Mouse (Mus musculus) embryonic facial prominence, embryonic 10.5 days (tissue): Measurements from ENCODE around the gene Trap1. TPM values are rescaled to one million over a fixed set of nuclear protein-coding genes. Genes with fewer than 3 reads are reported as not detected.
"Not testable (repeated sequence)": the region's sequence is repeated elsewhere in the genome, so short reads cannot be mapped to it uniquely, and the experiment has no call there.

Experiments used
- DNase-seq: peaks from one replicate; pipeline ENCODE4 v3.0.0-alpha.2; 2017; ENCODE audit warnings: low spot score
- H3K27ac ChIP-seq: fragments of 300-500 bp; sonication (generic); replicated peaks from 2 replicates; pipeline ENCODE4 v1.5.1; 2016; ENCODE audit warnings: mild to moderate bottlenecking
- H3K27me3 ChIP-seq: fragments of 300-500 bp; sonication (generic); replicated peaks from 2 replicates; pipeline ENCODE4 v1.6.1; 2016; ENCODE audit warnings: low read depth, mild to moderate bottlenecking; ENCODE audit not compliant: poor library complexity, severe bottlenecking
- H3K36me3 ChIP-seq: fragments of 300-500 bp; sonication (generic); replicated peaks from 2 replicates; pipeline ENCODE4 v1.6.1; 2016; ENCODE audit warnings: mild to moderate bottlenecking, moderate library complexity
- H3K4me1 ChIP-seq: fragments of 300-500 bp; sonication (generic); 2 replicates; pipeline ENCODE4 v1.6.1; 2016
- H3K4me3 ChIP-seq: fragments of 300-500 bp; sonication (generic); 2 replicates; pipeline ENCODE4 v1.5.1; 2016; ENCODE audit warnings: mild to moderate bottlenecking, moderate library complexity
- H3K9me3 ChIP-seq: fragments of 300-500 bp; sonication (generic); 2 replicates; pipeline ENCODE4 v1.6.1; 2016; ENCODE audit warnings: mild to moderate bottlenecking
- WGBS: fragments of 180-500 bp; shearing (Covaris S2); methylation state at CpG from one replicate; pipeline ENCODE4 v1.1.7; 2016; 5-methylcytosine and 5-hydroxymethylcytosine counted together
- polyA plus RNA-seq: library from polyadenylated mRNA; unstranded; fragments of >200 nt; fragmentation: Nextera tagmentation; extraction: Ambion mirVana; gene quantifications from 2 replicates; pipeline ENCODE4 v1.2.1, GENCODE M21; 2016

Trap1 gene
- polyA plus RNA-seq: 99.1 and 104 TPM in 2 replicates

GRCm38 (mm10) chr16:4077384-4078061, at the start of gene Trap1:
Gene Trap1, minus strand, starts transcription at chr16:4077827.
- Histone ChIP-seq H3K4me3 (peak within 1 kb of the TSS; percentile 87), H3K9me3 (no peaks in the 10 kb centered on the region), H3K36me3 (peaks cover 11% of the 10 kb centered on the region), H3K27ac (peak within 1 kb of the TSS; percentile 90), H3K27me3 (no peaks in the 10 kb centered on the region), H3K4me1 (peaks cover 15% of the 10 kb centered on the region)
- peak; percentile 93 for DNase-seq
- under 1% methylated on average over 58 of the region's 58 CpGs for WGBS

GRCm38 (mm10) chr16:4117072-4117471, 39.4 kb upstream of the Trap1 start:
- H3K36me3 ChIP-seq: peaks cover 100% of the 10 kb centered on the region
- 93% methylated on average over 4 of the region's 4 CpGs for WGBS

DNA sequence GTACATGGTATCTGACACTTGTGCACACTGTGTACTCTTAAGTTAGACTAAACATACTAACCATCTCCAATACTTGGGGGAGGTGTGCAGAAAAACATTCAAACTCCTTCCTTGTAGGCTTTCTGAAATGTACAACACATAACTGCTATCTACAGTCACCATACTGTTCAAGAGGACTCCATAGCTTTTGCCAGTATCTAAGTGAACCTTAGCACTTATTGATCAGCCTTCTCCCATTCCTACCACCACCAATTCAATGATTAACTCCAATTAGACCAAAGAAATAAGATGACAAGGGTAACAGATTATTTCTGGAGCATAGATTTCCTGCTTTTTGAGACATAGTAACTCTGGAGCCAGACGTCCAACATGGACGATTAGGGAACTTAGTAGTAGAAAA, 22.7 kb upstream of the Trap1 start:
- peaks cover 78% of the 10 kb centered on the region for H3K36me3 ChIP-seq
- no peaks in the 10 kb centered on the region for H3K4me1 ChIP-seq
- no peak for DNase-seq
- no peaks in the 10 kb centered on the region for H3K27me3 ChIP-seq
- no peaks in the 10 kb centered on the region for H3K9me3 ChIP-seq
- H3K4me3 ChIP-seq: no peak overlapping the region
- WGBS: 94% methylated on average over 2 of the region's 2 CpGs
- no peak overlapping the region for H3K27ac ChIP-seq

More at GRCm38 (mm10) chr16:4117072-4117471, 39.4 kb upstream of the Trap1 start:
- H3K27ac ChIP-seq: no peak overlapping the region
- no peak for DNase-seq
- H3K27me3 ChIP-seq: no peaks in the 10 kb centered on the region
- H3K4me1 ChIP-seq: no peaks in the 10 kb centered on the region
- H3K9me3 ChIP-seq: no peaks in the 10 kb centered on the region
- no peak overlapping the region for H3K4me3 ChIP-seq

DNA sequence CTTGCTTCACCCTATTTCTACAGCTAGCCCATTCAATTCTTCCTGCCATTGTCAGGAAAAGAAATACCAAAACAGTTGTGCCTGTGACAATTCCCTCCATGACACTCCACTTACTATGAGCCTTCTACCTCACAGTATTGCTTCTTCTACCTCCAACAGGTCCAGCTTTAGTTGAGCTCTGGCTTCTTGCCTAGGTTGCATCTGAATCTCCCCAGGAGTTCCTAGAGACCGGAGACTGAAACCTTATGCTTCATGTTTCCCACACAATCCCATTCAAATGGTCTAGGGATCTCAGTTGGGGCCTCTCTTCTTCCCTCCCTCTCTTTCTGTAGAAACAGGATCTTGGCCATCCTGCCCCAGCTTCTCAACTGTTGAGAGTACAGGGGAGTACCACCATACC, 19.9 kb upstream of the Trap1 start:
- Histone ChIP-seq H3K27ac (no peak overlapping the region), H3K4me3 (no peak overlapping the region), H3K27me3 (no peaks in the 10 kb centered on the region), H3K36me3 (peaks cover 89% of the 10 kb centered on the region), H3K9me3 (no peaks in the 10 kb centered on the region), H3K4me1 (no peaks in the 10 kb centered on the region)
- no peak for DNase-seq
- WGBS: 96% methylated on average over 1 of the region's 1 CpGs

DNA sequence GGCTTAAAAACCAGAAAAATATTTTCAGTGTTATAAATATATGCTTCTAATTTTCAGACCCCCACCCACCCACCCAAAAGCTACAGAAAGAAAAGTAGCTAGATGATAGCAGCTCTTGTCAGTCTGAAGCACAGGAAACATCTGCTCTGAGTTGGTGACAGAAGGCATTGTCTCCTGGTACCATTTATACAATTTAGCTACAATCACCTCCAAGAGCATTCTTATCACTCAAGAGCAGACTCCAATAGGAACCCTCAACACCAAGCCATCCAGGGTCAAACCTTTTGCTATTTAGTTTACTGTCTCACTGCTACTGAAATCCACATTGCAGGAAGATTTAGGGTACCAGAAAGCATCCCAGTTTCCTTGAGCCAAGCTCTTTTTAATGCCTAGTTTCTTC, 19.3 kb upstream of the Trap1 start:
- no peak overlapping the region for H3K4me3 ChIP-seq
- H3K4me1 ChIP-seq: no peaks in the 10 kb centered on the region
- no peak for DNase-seq
- H3K27ac ChIP-seq: no peak overlapping the region
- H3K9me3 ChIP-seq: no peaks in the 10 kb centered on the region
- peaks cover 95% of the 10 kb centered on the region for H3K36me3 ChIP-seq
- H3K27me3 ChIP-seq: no peaks in the 10 kb centered on the region

DNA sequence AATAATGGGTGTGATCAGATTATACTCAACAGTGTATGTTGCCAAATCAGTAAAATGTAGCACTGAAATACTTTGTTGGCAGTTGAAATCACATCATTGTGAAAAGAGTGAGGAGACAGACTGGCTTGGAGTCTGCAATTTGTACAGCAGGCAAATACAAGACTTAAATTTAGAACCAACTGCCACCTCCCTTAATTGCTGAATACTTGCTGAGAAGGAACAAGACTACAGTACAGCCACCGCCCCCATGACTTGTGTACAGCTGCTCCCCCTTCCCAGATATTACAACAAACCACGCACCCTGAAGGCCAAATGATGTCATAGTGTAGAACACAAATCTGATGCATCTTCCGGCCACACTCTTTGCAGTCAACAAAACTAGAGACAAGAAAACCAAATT, 18.5 kb upstream of the Trap1 start:
- WGBS: 95% methylated on average over 3 of the region's 3 CpGs
- no peaks in the 10 kb centered on the region for H3K27me3 ChIP-seq
- no peak overlapping the region for H3K27ac ChIP-seq
- peaks cover 96% of the 10 kb centered on the region for H3K36me3 ChIP-seq
- no peaks in the 10 kb centered on the region for H3K9me3 ChIP-seq
- H3K4me3 ChIP-seq: no peak overlapping the region
- no peaks in the 10 kb centered on the region for H3K4me1 ChIP-seq
- DNase-seq: no peak

DNA sequence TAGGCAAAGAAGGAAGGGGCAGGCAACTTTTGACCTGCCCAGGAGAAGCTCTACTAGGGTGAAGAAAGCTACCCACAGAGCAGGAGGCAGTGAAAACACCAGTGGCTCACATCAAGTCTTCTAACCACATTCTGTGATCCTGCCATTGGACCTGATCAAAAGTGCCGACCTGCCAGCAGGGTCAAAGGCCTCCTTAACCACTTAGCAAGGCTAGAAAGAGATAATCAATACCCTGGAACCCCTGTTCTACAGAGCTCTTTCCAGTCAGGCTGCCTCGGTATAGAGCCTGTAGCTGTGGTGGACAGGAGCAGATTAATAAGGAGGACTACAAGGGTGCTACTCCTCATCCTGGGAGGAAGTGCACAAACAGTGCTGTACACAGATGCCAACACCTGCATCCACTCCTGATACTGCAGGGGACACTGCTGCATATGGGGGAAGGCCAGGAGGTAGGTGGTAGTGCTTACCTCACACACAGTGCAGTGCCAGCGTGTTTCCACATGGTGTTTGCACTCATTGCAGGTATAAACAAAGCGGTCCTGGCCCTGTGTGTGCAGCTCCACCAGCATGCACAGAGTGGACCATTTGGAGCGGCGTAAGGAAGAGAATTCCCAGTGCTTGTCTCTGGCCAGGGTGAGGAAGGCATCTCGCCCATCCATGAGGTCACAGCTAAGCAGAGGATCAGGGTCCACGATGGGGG, 9.7 kb upstream of the Trap1 start:
- H3K4me3 ChIP-seq: no peak overlapping the region
- H3K4me1 ChIP-seq: no peaks in the 10 kb centered on the region
- 92% methylated on average over 8 of the region's 8 CpGs for WGBS
- no peaks in the 10 kb centered on the region for H3K9me3 ChIP-seq
- peaks cover 98% of the 10 kb centered on the region for H3K36me3 ChIP-seq
- H3K27ac ChIP-seq: no peak overlapping the region
- no peak for DNase-seq
- H3K27me3 ChIP-seq: no peaks in the 10 kb centered on the region

GRCm38 (mm10) chr16:4085851-4086387, 8.3 kb upstream of the Trap1 start:
- H3K4me3 ChIP-seq: no peak overlapping the region
- no peaks in the 10 kb centered on the region for H3K27me3 ChIP-seq
- peaks cover 93% of the 10 kb centered on the region for H3K36me3 ChIP-seq
- H3K4me1 ChIP-seq: no peaks in the 10 kb centered on the region
- DNase-seq: no peak
- H3K9me3 ChIP-seq: no peaks in the 10 kb centered on the region
- 95% methylated on average over 9 of the region's 9 CpGs for WGBS
- H3K27ac ChIP-seq: no peak overlapping the region

DNA sequence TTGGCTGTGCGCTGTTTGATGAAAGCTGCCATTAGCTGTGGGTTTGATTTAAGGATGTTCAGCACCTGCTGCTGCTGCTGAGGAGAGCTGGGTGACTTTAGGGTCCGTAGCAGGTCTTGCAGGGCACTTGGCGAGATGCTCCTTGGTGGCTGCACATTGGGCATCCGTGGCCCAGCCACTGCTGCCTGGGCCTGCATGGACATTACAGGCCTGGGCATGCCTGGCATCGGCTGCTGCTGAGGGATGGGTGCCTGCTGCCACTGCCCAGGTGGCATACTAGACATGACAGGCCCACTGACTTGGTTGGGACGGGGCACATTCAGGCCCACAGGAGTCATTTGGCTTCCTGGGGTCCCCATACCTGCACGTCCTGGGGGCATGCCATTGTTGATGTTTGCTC, 7.4 kb upstream of the Trap1 start:
- Histone ChIP-seq H3K36me3 (peaks cover 85% of the 10 kb centered on the region), H3K4me3 (no peak overlapping the region), H3K9me3 (no peaks in the 10 kb centered on the region), H3K27ac (no peak overlapping the region), H3K4me1 (no peaks in the 10 kb centered on the region), H3K27me3 (no peaks in the 10 kb centered on the region)
- no peak for DNase-seq
- 97% methylated on average over 7 of the region's 7 CpGs for WGBS

DNA sequence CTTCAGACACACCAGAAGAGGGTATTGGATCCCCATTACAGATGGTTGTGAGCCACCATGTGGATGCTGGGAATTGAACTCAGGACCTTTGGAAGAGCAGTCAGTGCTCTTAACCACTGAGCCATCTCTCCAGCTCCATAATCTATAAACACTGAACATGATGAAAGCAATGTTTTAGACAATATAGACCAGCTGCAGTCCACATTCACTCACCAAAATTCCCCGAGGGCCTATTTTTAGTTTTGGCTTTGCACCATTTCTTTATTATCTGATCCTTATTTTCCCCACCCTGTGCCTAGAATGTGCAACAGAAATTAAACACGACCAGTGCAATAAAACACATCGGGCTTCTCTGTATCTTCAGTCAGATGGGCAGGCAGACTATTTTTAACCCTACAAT, 2.8 kb upstream of the Trap1 start:
- DNase-seq, H3K27me3 ChIP-seq, H3K9me3 ChIP-seq, H3K27ac ChIP-seq, H3K4me3 ChIP-seq: not testable (repeated sequence)
- peaks cover 15% of the 10 kb centered on the region for H3K4me1 ChIP-seq
- H3K36me3 ChIP-seq: peaks cover 38% of the 10 kb centered on the region
- 86% methylated on average over 3 of the region's 3 CpGs for WGBS

DNA sequence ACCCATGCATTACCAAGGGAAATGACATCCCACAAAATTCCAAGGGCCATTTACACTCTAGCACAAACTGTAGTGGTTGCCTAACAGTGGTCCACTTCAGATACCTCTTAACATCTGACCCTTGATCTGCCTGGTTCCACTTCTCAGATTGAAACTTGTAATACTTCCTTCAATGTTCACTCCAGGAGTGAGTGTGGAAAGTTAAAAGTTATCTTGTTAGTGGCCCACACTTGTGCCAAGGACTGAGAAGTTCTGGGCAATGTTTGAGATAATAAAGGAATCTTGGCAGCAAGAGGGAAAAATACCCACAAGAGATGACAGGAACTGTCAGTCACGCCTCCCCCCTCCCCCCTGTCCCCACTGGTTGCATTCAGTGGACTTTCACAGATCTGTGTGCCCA, 2.0 kb upstream of the Trap1 start:
- Histone ChIP-seq H3K4me3 (no peak overlapping the region), H3K27ac (no peak overlapping the region), H3K27me3 (no peaks in the 10 kb centered on the region), H3K36me3 (peaks cover 31% of the 10 kb centered on the region), H3K4me1 (peaks cover 15% of the 10 kb centered on the region), H3K9me3 (no peaks in the 10 kb centered on the region)
- WGBS: 83% methylated on average over 1 of the region's 1 CpGs
- DNase-seq: no peak

DNA sequence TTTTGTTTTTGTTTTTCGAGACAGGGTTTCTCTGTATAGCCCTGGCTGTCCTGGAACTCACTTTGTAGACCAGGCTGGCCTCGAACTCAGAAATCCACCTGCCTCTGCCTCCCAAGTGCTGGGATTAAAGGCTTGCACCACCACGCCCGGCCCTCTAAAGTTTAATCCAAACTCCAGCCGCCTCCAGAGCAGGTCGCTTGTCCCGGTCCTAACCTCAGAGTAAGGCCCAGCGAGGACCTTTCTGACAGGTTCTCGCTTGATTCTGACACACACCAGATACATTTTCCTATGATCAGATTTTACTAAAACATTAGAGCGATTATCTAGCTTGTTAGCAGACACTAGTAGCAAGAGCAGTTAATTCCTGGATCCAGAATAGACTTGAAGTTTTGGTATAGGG, 675 bp upstream of the Trap1 start:
- WGBS: 76% methylated on average over 10 of the region's 10 CpGs
- H3K36me3 ChIP-seq: peaks cover 19% of the 10 kb centered on the region
- DNase-seq, H3K9me3 ChIP-seq, H3K27ac ChIP-seq, H3K27me3 ChIP-seq: not testable (repeated sequence)
- peaks cover 15% of the 10 kb centered on the region for H3K4me1 ChIP-seq
- peak overlapping the region; percentile 87 for H3K4me3 ChIP-seq

- H3K27ac ChIP-seq: no peak overlapping the region
- H3K9me3 ChIP-seq: no peaks in the 10 kb centered on the region
- no peak overlapping the region for H3K4me3 ChIP-seq
- H3K4me1 ChIP-seq: peaks cover 15% of the 10 kb centered on the region
- 85% methylated on average over 3 of the region's 3 CpGs for WGBS
- H3K27me3 ChIP-seq: no peaks in the 10 kb centered on the region
- peaks cover 6% of the 10 kb centered on the region; the same call in 1 of the 2 replicates for H3K36me3 ChIP-seq
- DNase-seq: no peak
These were observed 2.8 kb downstream of the Trap1 start for GRCm38 (mm10) chr16:4074836-4075235.
